Comparison of ENCODE assay signal across 8 mouse cellular contexts in the genomic region with DNA sequence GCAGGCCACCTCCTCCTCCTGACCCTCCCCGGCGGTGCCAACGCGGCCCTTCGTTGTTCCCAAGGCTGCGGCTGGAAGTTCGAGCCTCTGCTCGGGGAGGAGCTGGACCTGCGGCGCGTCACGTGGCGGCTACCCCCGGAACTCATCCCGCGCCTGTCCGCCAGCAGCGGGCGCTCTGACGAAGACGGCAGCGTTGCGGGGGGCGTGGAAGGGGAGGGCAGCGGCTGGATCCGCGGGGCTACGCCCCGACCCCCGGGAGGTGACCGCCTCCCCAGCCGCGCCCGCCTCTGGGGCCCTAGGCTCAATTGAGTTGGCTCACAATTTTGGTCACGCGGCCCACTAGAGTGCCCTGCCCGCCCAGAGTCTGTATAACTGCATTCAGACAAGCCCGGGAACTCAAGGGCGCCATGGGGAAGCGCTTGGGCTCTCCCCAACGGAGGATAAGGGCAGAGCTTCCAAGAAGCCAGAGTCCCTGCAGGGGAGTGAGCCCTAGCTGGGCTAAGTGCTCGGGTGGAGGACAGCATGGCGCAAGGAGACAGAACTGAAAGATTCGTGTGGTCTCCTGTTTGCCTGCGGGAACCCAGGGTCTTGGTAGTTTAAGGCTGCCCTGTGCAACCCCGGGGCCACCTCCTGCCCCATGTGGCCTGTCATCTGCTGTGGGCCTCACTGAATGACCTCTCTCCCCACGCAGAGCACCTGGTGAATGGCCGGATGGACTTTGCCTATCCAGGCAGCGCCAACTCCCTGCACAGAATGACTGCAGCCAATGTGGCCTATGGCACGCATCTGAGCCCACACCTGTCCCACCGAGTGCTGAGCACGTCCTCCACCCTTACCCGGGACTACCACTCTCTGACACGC. TPM values are rescaled to one million over a fixed set of nuclear protein-coding genes. Genes with fewer than 3 reads are reported as not detected.
A peak's percentile ranks its signal among the peaks of the same experiment; 100 is the strongest.
DNase-seq lines count a peak whose midpoint lies in the region; ATAC-seq and TF ChIP-seq lines count a peak whose summit lies in the region.

No protein-coding gene starts in this region.

- TF ChIP-seq POLR2A in thymus, adult 2 months (IDR thresholded peaks at IDR 0.05; ENCODE audit: control insufficient read depth, extremely low read depth, insufficient read depth, low read length, poor library complexity) = no peak

- peaks cover 34% of the 10 kb centered on the region for H3K36me3 ChIP-seq in heart, embryonic 14.5 days (ENCODE audit: control insufficient read depth, insufficient read depth, low read length)
- H3K36me3 ChIP-seq in kidney, postnatal 0 days (ENCODE audit: insufficient read depth, low read length) = 0 out of 2 replicates have a peak, but pooled peaks cover 13% of the 10 kb centered on the region
- H3K36me3 ChIP-seq in lung, embryonic 14.5 days (ENCODE audit: insufficient read depth) = peaks cover 38% of the 10 kb centered on the region
- peaks cover 13% of the 10 kb centered on the region; the same call in 1 of the 2 replicates for H3K36me3 ChIP-seq in neural tube, embryonic 15.5 days
- H3K36me3 ChIP-seq in thymus, adult 2 months (ENCODE audit: control insufficient read depth, insufficient read depth, low read length) = no peaks in the 10 kb centered on the region

- peak overlapping the region; percentile 78 for H3K9ac ChIP-seq in heart, embryonic 14.5 days (ENCODE audit: low read length)
- peak overlapping the region; percentile 24 for H3K9ac ChIP-seq in kidney, postnatal 0 days (ENCODE audit: low read depth, low read length)
- H3K9ac ChIP-seq in lung, embryonic 14.5 days = peak overlapping the region; percentile 56
- H3K9ac ChIP-seq in neural tube, embryonic 15.5 days (replicated peaks) = peak overlapping the region; percentile 44

- H3K27ac ChIP-seq in heart, embryonic 14.5 days (replicated peaks in 1 of 2; ENCODE audit: control insufficient read depth in 1 of 2, insufficient read depth in 1 of 2, low read depth in 2 of 2, low read length in 2 of 2) = peak overlapping the region; percentile 81 to 85
- H3K27ac ChIP-seq in kidney, postnatal 0 days = peak overlapping the region; percentile 62; the same call in 1 of the 2 replicates
- peak overlapping the region; percentile 78 for H3K27ac ChIP-seq in lung, embryonic 14.5 days (ENCODE audit: low read depth)
- H3K27ac ChIP-seq in neural tube, embryonic 15.5 days (replicated peaks) = peak overlapping the region; percentile 58
- no peak overlapping the region for H3K27ac ChIP-seq in thymus, adult 2 months (ENCODE audit: control insufficient read depth, insufficient read depth, low read length)

- H3K4me2 ChIP-seq in heart, embryonic 14.5 days (ENCODE audit: low read length) = peak overlapping the region; percentile 82
- H3K4me2 ChIP-seq in kidney, postnatal 0 days (ENCODE audit: low read length) = peak overlapping the region; percentile 50
- H3K4me2 ChIP-seq in lung, embryonic 14.5 days = peak overlapping the region; percentile 68
- peak overlapping the region; percentile 70 for H3K4me2 ChIP-seq in neural tube, embryonic 15.5 days

- H3K4me3 ChIP-seq in heart, embryonic 14.5 days (ENCODE audit: control insufficient read depth in 1 of 2, insufficient read depth in 1 of 2, low read depth in 1 of 2, low read length in 2 of 2) = peak overlapping the region; percentile 39 to 42
- H3K4me3 ChIP-seq in kidney, postnatal 0 days (replicated peaks; ENCODE audit: low read depth, low read length) = peak overlapping the region; percentile 26
- peak overlapping the region; percentile 33 for H3K4me3 ChIP-seq in lung, embryonic 14.5 days (ENCODE audit: low read depth, low read length)
- peak overlapping the region; percentile 35 for H3K4me3 ChIP-seq in neural tube, embryonic 15.5 days (replicated peaks)
- peak overlapping the region; percentile 39 for H3K4me3 ChIP-seq in thymus, adult 2 months (ENCODE audit: control insufficient read depth, insufficient read depth, low read length)

- WGBS in heart, embryonic 14.5 days = 5% methylated on average over 51 of the region's 54 CpGs
- WGBS in kidney, postnatal 0 days = 4% methylated on average over 54 of the region's 54 CpGs
- 2% methylated on average over 54 of the region's 54 CpGs for WGBS in lung, embryonic 14.5 days
- 6% methylated on average over 54 of the region's 54 CpGs for WGBS in neural tube, embryonic 15.5 days
- WGBS in thymus, adult 2 months = 9% methylated on average over 54 of the region's 54 CpGs

- DNase-seq in CD4-positive helper T cell, adult 2 months (ENCODE audit: low read depth, low spot score) = peak; percentile 80
- DNase-seq in adrenal gland, postnatal 25 days = peak; percentile 84
- peak; percentile 87 for DNase-seq in kidney, postnatal 0 days (ENCODE audit: low spot score)
- peak; percentile 95 for DNase-seq in lung, embryonic 14.5 days
- peak; percentile 82 for DNase-seq in thymus, adult 2 months

- H3K4me1 ChIP-seq in heart, embryonic 14.5 days (ENCODE audit: control insufficient read depth in 2 of 2, insufficient read depth in 2 of 2, low read length in 2 of 2) = peaks cover 10 to 17% of the 10 kb centered on the region in 2 experiments
- H3K4me1 ChIP-seq in kidney, postnatal 0 days (replicated peaks; ENCODE audit: insufficient read depth, low read length) = peaks cover 13% of the 10 kb centered on the region; the same call in 1 of the 2 replicates
- H3K4me1 ChIP-seq in lung, embryonic 14.5 days (ENCODE audit: insufficient read depth) = peaks cover 7% of the 10 kb centered on the region
- H3K4me1 ChIP-seq in neural tube, embryonic 15.5 days = peaks cover 11% of the 10 kb centered on the region
- H3K4me1 ChIP-seq in thymus, adult 2 months (replicated peaks; ENCODE audit: control insufficient read depth, insufficient read depth, low read length) = peaks cover 16% of the 10 kb centered on the region

- ATAC-seq in erythroid progenitor cell, adult 5-6 weeks (replicated peaks; ENCODE audit: low FRiP score, poor library complexity, severe bottlenecking) = peak; percentile 31; the same call in 1 of the 2 replicates
- peak; percentile 52 for ATAC-seq in heart, embryonic 14.5 days (ENCODE audit: insufficient number of reproducible peaks, insufficient read depth, low FRiP score, low read depth)
- peak; percentile 55 for ATAC-seq in kidney, postnatal 0 days (replicated peaks; ENCODE audit: low FRiP score, low read depth)
- ATAC-seq in lung, embryonic 14.5 days (ENCODE audit: insufficient read depth) = peak; percentile 88
- peak; percentile 50 for ATAC-seq in neural tube, embryonic 15.5 days (ENCODE audit: low FRiP score)

- peak; percentile 74 for TF ChIP-seq CTCF in kidney, postnatal 0 days (IDR thresholded peaks at IDR 0.05; ENCODE audit: low read depth)
- TF ChIP-seq CTCF in lung, embryonic 14.5 days (IDR thresholded peaks at IDR 0.05; ENCODE audit: low read depth) = peak; percentile 67
- peak; percentile 75; the same call in 1 of the 2 replicates for TF ChIP-seq CTCF in thymus, adult 2 months (IDR thresholded peaks at IDR 0.05; ENCODE audit: borderline replicate concordance, control insufficient read depth, extremely low read depth, insufficient read depth, low read length, poor library complexity)

- H3K9me3 ChIP-seq in heart, embryonic 14.5 days (ENCODE audit: control insufficient read depth, low read length) = no peaks in the 10 kb centered on the region
- H3K9me3 ChIP-seq in kidney, postnatal 0 days (replicated peaks; ENCODE audit: low read length) = no peaks in the 10 kb centered on the region
- no peaks in the 10 kb centered on the region for H3K9me3 ChIP-seq in lung, embryonic 14.5 days (ENCODE audit: low read depth, low read length)
- no peaks in the 10 kb centered on the region for H3K9me3 ChIP-seq in neural tube, embryonic 15.5 days (replicated peaks)

- peaks cover 3% of the 10 kb centered on the region; the same call in 1 of the 2 replicates for H3K27me3 ChIP-seq in heart, embryonic 14.5 days (ENCODE audit: control insufficient read depth, insufficient read depth, low read length)
- no peaks in the 10 kb centered on the region; the same call in 1 of the 2 replicates for H3K27me3 ChIP-seq in kidney, postnatal 0 days (ENCODE audit: insufficient read depth, low read length)
- H3K27me3 ChIP-seq in lung, embryonic 14.5 days (ENCODE audit: insufficient read depth, low read length) = no peaks in the 10 kb centered on the region
- H3K27me3 ChIP-seq in neural tube, embryonic 15.5 days (replicated peaks) = no peaks in the 10 kb centered on the region
- H3K27me3 ChIP-seq in thymus, adult 2 months (ENCODE audit: control insufficient read depth, insufficient read depth, low read length) = no peaks in the 10 kb centered on the region

RNA-seq across cellular contexts. Expression of a gene that starts 7.4 kb away (rescaled TPM):
- 31.8 and 49.7 TPM in 2 replicates for total RNA-seq in adrenal gland, postnatal 25 days (2021)
- total RNA-seq in erythroid progenitor cell, adult 5-6 weeks (2015; ENCODE audit: low replicate concordance) = 3.4 TPM in 1 of 2 replicates, not detected in the other
- 1.3 and 5.1 TPM in 2 replicates for total RNA-seq in erythroid progenitor cell, adult 5-6 weeks (2017; ENCODE audit: low replicate concordance)
- polyA plus RNA-seq in heart, embryonic 14.5 days (2014; fragmentation: Nextera tagmentation; extraction: Ambion mirVana) = 126 and 128 TPM in 2 replicates
- polyA plus RNA-seq in kidney, postnatal 0 days (2015; fragmentation: Nextera tagmentation; extraction: Ambion mirVana) = 149 and 156 TPM in 2 replicates
- 191 and 208 TPM in 2 replicates for polyA plus RNA-seq in lung, embryonic 14.5 days (2014; fragmentation: Nextera tagmentation; extraction: Ambion mirVana)
- polyA plus RNA-seq in neural tube, embryonic 15.5 days (2015; fragmentation: Nextera tagmentation; extraction: Ambion mirVana) = 65.9 and 98.5 TPM in 2 replicates
- 110 and 133 TPM in 2 replicates for polyA plus RNA-seq in thymus, adult 2 months (2012; rRNA removed)

RNA-seq across cellular contexts. Expression of a gene that starts 22.7 kb away (rescaled TPM):
- total RNA-seq in adrenal gland, postnatal 25 days (2021) = 265 and 377 TPM in 2 replicates
- total RNA-seq in erythroid progenitor cell, adult 5-6 weeks (2015; ENCODE audit: low replicate concordance) = 711 and 715 TPM in 2 replicates
- 555 and 685 TPM in 2 replicates for total RNA-seq in erythroid progenitor cell, adult 5-6 weeks (2017; ENCODE audit: low replicate concordance)
- 649 and 684 TPM in 2 replicates for polyA plus RNA-seq in heart, embryonic 14.5 days (2014; fragmentation: Nextera tagmentation; extraction: Ambion mirVana)
- polyA plus RNA-seq in kidney, postnatal 0 days (2015; fragmentation: Nextera tagmentation; extraction: Ambion mirVana) = 1,980 and 2,021 TPM in 2 replicates
- polyA plus RNA-seq in lung, embryonic 14.5 days (2014; fragmentation: Nextera tagmentation; extraction: Ambion mirVana) = 1,851 and 1,959 TPM in 2 replicates
- 1,496 and 1,502 TPM in 2 replicates for polyA plus RNA-seq in neural tube, embryonic 15.5 days (2015; fragmentation: Nextera tagmentation; extraction: Ambion mirVana)
- polyA plus RNA-seq in thymus, adult 2 months (2012; rRNA removed) = 484 and 567 TPM in 2 replicates

RNA-seq across cellular contexts. Expression of a gene that starts 25.1 kb away (rescaled TPM):
- 25.8 and 27.4 TPM in 2 replicates for total RNA-seq in adrenal gland, postnatal 25 days (2021)
- total RNA-seq in erythroid progenitor cell, adult 5-6 weeks (2015; ENCODE audit: low replicate concordance) = 12.2 and 15.1 TPM in 2 replicates
- 24.3 and 29.4 TPM in 2 replicates for total RNA-seq in erythroid progenitor cell, adult 5-6 weeks (2017; ENCODE audit: low replicate concordance)
- polyA plus RNA-seq in heart, embryonic 14.5 days (2014; fragmentation: Nextera tagmentation; extraction: Ambion mirVana) = 19.3 and 20.9 TPM in 2 replicates
- 21.4 and 23.3 TPM in 2 replicates for polyA plus RNA-seq in kidney, postnatal 0 days (2015; fragmentation: Nextera tagmentation; extraction: Ambion mirVana)
- 39.5 and 44.4 TPM in 2 replicates for polyA plus RNA-seq in lung, embryonic 14.5 days (2014; fragmentation: Nextera tagmentation; extraction: Ambion mirVana)
- polyA plus RNA-seq in neural tube, embryonic 15.5 days (2015; fragmentation: Nextera tagmentation; extraction: Ambion mirVana) = 31.6 and 33.5 TPM in 2 replicates
- 121 and 123 TPM in 2 replicates for polyA plus RNA-seq in thymus, adult 2 months (2012; rRNA removed)

RNA-seq across cellular contexts. Expression of a gene that starts 30.6 kb away (rescaled TPM):
- 2.0 and 4.1 TPM in 2 replicates for total RNA-seq in adrenal gland, postnatal 25 days (2021)
- not detected in 2 replicates for total RNA-seq in erythroid progenitor cell, adult 5-6 weeks (2015; ENCODE audit: low replicate concordance)
- not detected in 2 replicates for total RNA-seq in erythroid progenitor cell, adult 5-6 weeks (2017; ENCODE audit: low replicate concordance)
- 0.84 and 0.93 TPM in 2 replicates for polyA plus RNA-seq in heart, embryonic 14.5 days (2014; fragmentation: Nextera tagmentation; extraction: Ambion mirVana)
- 2.9 and 3.1 TPM in 2 replicates for polyA plus RNA-seq in kidney, postnatal 0 days (2015; fragmentation: Nextera tagmentation; extraction: Ambion mirVana)
- polyA plus RNA-seq in lung, embryonic 14.5 days (2014; fragmentation: Nextera tagmentation; extraction: Ambion mirVana) = 2.0 and 2.3 TPM in 2 replicates
- polyA plus RNA-seq in neural tube, embryonic 15.5 days (2015; fragmentation: Nextera tagmentation; extraction: Ambion mirVana) = 2.0 and 4.9 TPM in 2 replicates
- polyA plus RNA-seq in thymus, adult 2 months (2012; rRNA removed) = 19.8 and 20.8 TPM in 2 replicates

Comparison
In these comparisons a context has a peak if more than half of its experiments do, and no peak if none do; other contexts are left out.
1. ATAC-seq: peak in every context shown above with its lines; median percentile 88 in lung, embryonic 14.5 days; 55 in kidney, postnatal 0 days; 52 in heart, embryonic 14.5 days; 50 in neural tube, embryonic 15.5 days; 31 in erythroid progenitor cell, adult 5-6 weeks.
2. H3K9ac ChIP-seq: peak in every context shown above with its lines; median percentile 78 in heart, embryonic 14.5 days; 56 in lung, embryonic 14.5 days; 44 in neural tube, embryonic 15.5 days; 24 in kidney, postnatal 0 days.